Mouse (Mus musculus) cerebellum, adult 2 months (tissue): ENCODE measurements around the gene Tnfaip2.

Experiments
- CTCF ChIP-seq: fragments of 200-500 bp; IDR thresholded peaks from 2 replicates; pipeline ENCODE4 v1.5.1; 2011; ENCODE audit warnings: low read depth, mild to moderate bottlenecking, control low read depth, low read length, moderate library complexity, borderline replicate concordance; ENCODE audit not compliant: insufficient read depth
- POLR2A ChIP-seq: fragments of 200-500 bp; IDR thresholded peaks from 2 replicates; pipeline ENCODE4 v1.6.1; 2011; ENCODE audit warnings: low read length, control low read depth, borderline replicate concordance; ENCODE audit not compliant: insufficient read depth

GRCm38 (mm10) chr12:111450359-111450758 is 8.1 kb downstream of the Tnfaip2 start:
- TF ChIP-seq POLR2A (no peak), CTCF (no peak)
